Mouse (Mus musculus): Measurements from ENCODE around the gene Nadsyn1.

DNA sequence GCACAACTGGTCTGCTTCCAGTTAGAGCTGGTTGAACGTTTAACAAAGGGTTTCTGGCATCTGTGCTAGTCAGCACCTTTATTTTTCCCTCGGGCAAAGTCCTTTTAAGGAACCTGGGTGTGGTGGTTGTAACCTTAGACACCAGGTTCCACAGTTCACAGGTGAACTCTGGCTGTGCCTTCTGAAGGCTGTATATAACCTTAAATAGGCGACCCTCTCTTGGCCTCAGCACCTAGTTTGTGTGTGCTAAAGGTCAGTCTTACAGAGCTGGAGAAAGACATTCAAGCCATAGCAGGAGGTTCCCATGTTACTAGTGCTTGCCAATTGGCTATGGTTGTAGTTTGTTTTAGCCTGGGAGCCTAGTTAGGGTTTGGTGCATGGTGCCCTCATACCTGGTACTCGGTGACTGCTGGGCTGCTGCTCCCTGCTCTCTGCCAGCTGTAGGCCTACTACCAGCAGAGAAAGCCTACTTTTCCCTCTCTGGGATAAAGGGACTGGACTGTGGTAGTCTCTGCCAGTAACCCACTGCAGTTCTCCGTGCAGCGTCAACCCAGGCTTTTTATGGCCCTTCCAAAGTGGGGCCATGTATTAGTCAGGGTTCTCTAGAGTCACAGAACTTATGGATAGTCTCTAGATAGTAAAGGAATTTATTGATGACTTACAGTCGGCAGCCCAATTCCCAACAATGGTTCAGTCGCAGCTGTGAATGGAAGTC lies 26.3 kb upstream of the Nadsyn1 start:
- TF ChIP-seq CTCF (IDR thresholded peaks at IDR 0.05; ENCODE audit: low read depth, low read length): no peak
- no peak for TF ChIP-seq GATA1 (IDR thresholded peaks at IDR 0.05; ENCODE audit: borderline replicate concordance, low read length)

All from G1E (cell line).